Mouse (Mus musculus): ENCODE measurements around the gene Iqgap2. TPM values are rescaled to one million over a fixed set of nuclear protein-coding genes. Genes with fewer than 3 reads are reported as not detected.

Gene Iqgap2
- total and polyA plus RNA-seq, 2 experiments from 2014 or later = 2.1 to 6.0 TPM

DNA sequence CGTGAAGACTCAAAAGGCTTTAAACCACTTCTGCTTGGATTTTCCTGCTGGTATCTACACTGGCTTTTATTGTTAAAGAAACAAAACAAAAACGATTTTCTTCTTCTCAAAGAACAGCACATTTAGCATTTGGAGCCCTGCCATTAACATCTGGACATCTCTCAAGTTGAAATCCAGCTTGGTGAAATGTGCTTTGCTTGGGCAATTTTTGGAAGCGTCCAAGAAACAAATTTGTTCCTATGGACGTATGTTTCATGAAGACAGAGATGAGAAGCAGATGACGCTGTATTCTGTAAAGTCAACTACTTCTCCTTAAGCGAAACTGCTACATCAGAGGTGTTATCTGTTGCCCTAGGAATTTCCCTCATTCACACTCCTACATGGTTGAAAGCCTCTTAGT is 93.0 kb downstream of the Iqgap2 start:
- no peak overlapping the region for H3K27ac ChIP-seq (ENCODE audit: low read depth, low read length)
- H3K4me2 ChIP-seq (ENCODE audit: low read depth) = no peak overlapping the region
- no peaks in the 10 kb centered on the region for H3K27me3 ChIP-seq (ENCODE audit: insufficient read depth, low read length)
- DNase-seq (no peak), ATAC-seq (no peak)
- no peaks in the 10 kb centered on the region for H3K4me1 ChIP-seq (ENCODE audit: insufficient read depth)
- H3K36me3 ChIP-seq (ENCODE audit: insufficient read depth) = no peaks in the 10 kb centered on the region
- WGBS = 41% methylated on average over 6 of the region's 6 CpGs
- H3K9me3 ChIP-seq (ENCODE audit: low read length) = no peaks in the 10 kb centered on the region
- no peak for TF ChIP-seq CTCF (IDR thresholded peaks at IDR 0.05; ENCODE audit: low read depth)
- no peak overlapping the region for H3K4me3 ChIP-seq (ENCODE audit: low read depth, low read length)
- no peak overlapping the region for H3K9ac ChIP-seq

DNA sequence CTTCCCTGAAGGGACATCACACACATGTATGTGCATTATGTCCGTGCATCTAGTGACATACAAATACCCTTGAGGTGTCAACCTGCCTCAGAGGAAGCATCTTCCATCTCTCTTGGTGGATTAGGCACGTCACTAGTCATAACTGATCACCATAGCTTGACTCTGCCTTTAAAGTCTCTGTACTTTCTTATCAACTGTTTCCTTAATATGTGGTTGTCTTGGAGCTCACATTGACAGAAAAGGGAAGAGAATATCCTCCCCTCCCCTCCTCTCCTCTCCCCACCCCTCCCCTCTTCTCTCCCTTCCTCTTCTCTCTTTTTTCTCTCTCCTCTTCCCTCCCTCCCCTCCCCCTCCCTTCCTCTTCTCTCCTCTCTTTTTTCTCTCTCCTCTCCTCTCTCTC is 94.2 kb downstream of the Iqgap2 start:
- no peak overlapping the region for H3K27ac ChIP-seq (ENCODE audit: low read depth, low read length)
- no peak for DNase-seq
- ATAC-seq = no peak
- H3K27me3 ChIP-seq (ENCODE audit: insufficient read depth, low read length) = no peaks in the 10 kb centered on the region
- no peaks in the 10 kb centered on the region for H3K4me1 ChIP-seq (ENCODE audit: insufficient read depth)
- TF ChIP-seq CTCF (IDR thresholded peaks at IDR 0.05; ENCODE audit: low read depth) = no peak
- H3K9me3 ChIP-seq (ENCODE audit: low read length) = no peaks in the 10 kb centered on the region
- WGBS = 94% methylated on average over 2 of the region's 2 CpGs
- no peaks in the 10 kb centered on the region for H3K36me3 ChIP-seq (ENCODE audit: insufficient read depth)
- H3K4me2 ChIP-seq (ENCODE audit: low read depth) = no peak overlapping the region
- no peak overlapping the region for H3K9ac ChIP-seq
- no peak overlapping the region for H3K4me3 ChIP-seq (ENCODE audit: low read depth, low read length)

DNA sequence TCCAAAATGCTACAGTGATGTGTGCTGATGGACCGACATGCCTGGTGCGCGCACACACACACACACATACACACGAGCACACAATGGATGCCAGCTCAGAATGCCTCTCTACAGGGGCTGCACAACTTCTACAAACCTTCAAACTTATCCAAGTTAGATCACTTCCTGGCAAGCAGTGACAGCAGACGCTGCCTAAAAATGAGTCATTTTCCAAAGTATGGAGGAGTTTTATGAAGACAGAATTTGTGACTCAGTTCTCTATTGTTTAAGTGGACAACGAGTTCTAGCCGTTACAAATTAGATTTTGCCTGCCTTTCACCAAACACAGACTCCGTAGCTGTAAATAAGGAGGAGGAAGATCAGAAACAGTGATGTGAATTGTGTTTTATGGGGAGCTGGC is 97.4 kb downstream of the Iqgap2 start:
- no peak for TF ChIP-seq CTCF (IDR thresholded peaks at IDR 0.05; ENCODE audit: low read depth)
- WGBS = 82% methylated on average over 8 of the region's 8 CpGs

DNA sequence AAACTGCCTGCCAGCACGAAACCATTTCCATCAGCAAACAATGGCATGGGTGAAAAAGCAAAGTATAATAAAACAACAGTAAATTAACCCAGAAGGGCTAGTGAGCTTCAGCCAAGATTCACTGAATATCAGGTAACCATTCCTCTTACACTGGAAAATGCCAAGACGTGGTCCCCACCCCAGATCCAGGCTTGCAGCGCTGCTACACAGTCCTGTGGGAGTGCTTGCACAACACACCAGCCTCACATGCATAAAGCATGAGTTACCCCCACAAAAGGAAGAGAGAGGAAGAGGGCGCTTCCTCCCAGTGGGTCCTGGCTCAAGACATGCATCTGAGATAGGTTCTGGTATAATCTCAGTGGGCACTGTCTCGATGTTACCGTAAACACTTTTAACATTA is 100.8 kb downstream of the Iqgap2 start:
- Histone ChIP-seq H3K4me1 (ENCODE audit: insufficient read depth) (0 out of 2 replicates have a peak, but pooled peaks cover 2% of the 10 kb centered on the region), H3K27ac (ENCODE audit: low read depth, low read length) (no peak overlapping the region), H3K4me3 (ENCODE audit: low read depth, low read length) (no peak overlapping the region), H3K4me2 (ENCODE audit: low read depth) (no peak overlapping the region), H3K9ac (no peak overlapping the region), H3K27me3 (ENCODE audit: insufficient read depth, low read length) (no peaks in the 10 kb centered on the region), H3K36me3 (ENCODE audit: insufficient read depth) (no peaks in the 10 kb centered on the region), H3K9me3 (ENCODE audit: low read length) (no peaks in the 10 kb centered on the region)
- no peak for TF ChIP-seq CTCF (IDR thresholded peaks at IDR 0.05; ENCODE audit: low read depth)
- DNase-seq = no peak
- ATAC-seq = no peak
- 71% methylated on average over 6 of the region's 6 CpGs for WGBS

More for the DNA sequence above, 97.4 kb downstream of the Iqgap2 start:
- Histone ChIP-seq H3K4me3 (ENCODE audit: low read depth, low read length) (no peak overlapping the region), H3K9ac (no peak overlapping the region), H3K4me2 (ENCODE audit: low read depth) (no peak overlapping the region), H3K27ac (ENCODE audit: low read depth, low read length) (no peak overlapping the region), H3K4me1 (ENCODE audit: insufficient read depth) (no peaks in the 10 kb centered on the region), H3K27me3 (ENCODE audit: insufficient read depth, low read length) (no peaks in the 10 kb centered on the region), H3K9me3 (ENCODE audit: low read length) (no peaks in the 10 kb centered on the region), H3K36me3 (ENCODE audit: insufficient read depth) (no peaks in the 10 kb centered on the region)
- DNase-seq (no peak), ATAC-seq (no peak)

DNA sequence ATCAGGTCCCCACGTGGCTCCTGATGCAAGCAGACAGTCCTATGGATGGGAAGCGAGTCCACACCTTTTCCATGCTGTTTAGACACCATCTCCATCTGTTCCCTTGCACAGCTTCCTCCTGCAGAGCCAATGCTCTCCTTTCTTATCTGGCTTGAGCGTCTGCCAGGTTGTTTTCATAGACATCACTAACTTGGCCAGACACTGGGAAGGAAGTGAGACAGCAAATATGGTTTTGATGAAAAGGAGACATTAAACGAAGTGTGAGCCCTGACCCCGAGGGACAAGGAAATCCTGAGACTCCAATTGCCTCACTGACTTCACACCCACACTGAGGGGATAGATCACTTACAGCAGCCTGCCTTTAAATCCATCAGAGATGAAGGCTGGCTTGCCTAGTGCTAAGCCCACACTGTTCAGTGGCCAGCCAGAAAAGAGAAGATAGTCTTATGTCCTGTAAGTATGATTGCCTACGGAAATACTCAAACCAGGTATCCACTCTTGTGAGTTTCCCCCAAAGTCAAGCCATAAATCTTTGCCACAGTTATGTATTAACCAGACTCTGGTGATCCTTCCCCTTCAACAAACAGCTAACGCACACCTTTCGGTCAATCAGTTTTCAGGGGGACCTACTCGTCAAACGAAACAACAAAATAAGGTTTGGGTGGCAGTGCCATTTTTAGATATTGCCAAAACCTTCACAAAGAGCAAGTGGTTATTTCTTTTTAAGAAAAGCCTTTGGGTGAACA is 102.9 kb downstream of the Iqgap2 start:
- TF ChIP-seq CTCF (IDR thresholded peaks at IDR 0.05; ENCODE audit: low read depth) = no peak
- H3K4me2 ChIP-seq (ENCODE audit: low read depth) = no peak overlapping the region
- WGBS = 73% methylated on average over 10 of the region's 10 CpGs
- no peaks in the 10 kb centered on the region for H3K9me3 ChIP-seq (ENCODE audit: low read length)
- H3K4me1 ChIP-seq (ENCODE audit: insufficient read depth) = 0 out of 2 replicates have a peak, but pooled peaks cover 2% of the 10 kb centered on the region
- H3K4me3 ChIP-seq (ENCODE audit: low read depth, low read length) = no peak overlapping the region
- H3K27ac ChIP-seq (ENCODE audit: low read depth, low read length) = no peak overlapping the region
- H3K36me3 ChIP-seq (ENCODE audit: insufficient read depth) = no peaks in the 10 kb centered on the region
- DNase-seq (no peak), ATAC-seq (no peak; the same call in 1 of the 2 replicates)
- H3K9ac ChIP-seq = no peak overlapping the region
- H3K27me3 ChIP-seq (ENCODE audit: insufficient read depth, low read length) = no peaks in the 10 kb centered on the region

DNA sequence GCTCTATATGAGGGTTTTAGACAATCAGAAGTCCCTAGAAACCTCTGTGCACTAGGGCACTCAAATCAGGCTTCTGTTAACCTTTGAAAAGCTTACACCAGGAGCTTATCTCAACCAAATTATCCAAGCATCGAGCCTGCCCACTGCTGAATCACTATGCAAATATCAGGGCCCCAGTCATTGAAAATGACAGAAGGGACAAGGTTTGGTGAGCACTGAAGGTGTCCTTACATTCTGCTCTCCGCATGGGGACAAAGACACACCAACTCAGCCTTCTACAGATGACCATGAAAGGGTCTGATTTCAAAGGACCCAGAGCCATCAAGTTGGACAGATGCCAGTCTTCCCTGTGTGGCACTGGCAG is 108.8 kb downstream of the Iqgap2 start:
- no peak for TF ChIP-seq CTCF (IDR thresholded peaks at IDR 0.05; ENCODE audit: low read depth)
- WGBS = 32% methylated on average over 2 of the region's 2 CpGs
- H3K4me1 ChIP-seq (ENCODE audit: insufficient read depth) = no peaks in the 10 kb centered on the region
- ATAC-seq (no peak), DNase-seq (no peak)
- no peak overlapping the region for H3K27ac ChIP-seq (ENCODE audit: low read depth, low read length)
- H3K4me3 ChIP-seq (ENCODE audit: low read depth, low read length) = no peak overlapping the region
- no peak overlapping the region for H3K9ac ChIP-seq
- H3K36me3 ChIP-seq (ENCODE audit: insufficient read depth) = no peaks in the 10 kb centered on the region
- no peak overlapping the region for H3K4me2 ChIP-seq (ENCODE audit: low read depth)
- H3K27me3 ChIP-seq (ENCODE audit: insufficient read depth, low read length) = no peaks in the 10 kb centered on the region
- no peaks in the 10 kb centered on the region for H3K9me3 ChIP-seq (ENCODE audit: low read length)

DNA sequence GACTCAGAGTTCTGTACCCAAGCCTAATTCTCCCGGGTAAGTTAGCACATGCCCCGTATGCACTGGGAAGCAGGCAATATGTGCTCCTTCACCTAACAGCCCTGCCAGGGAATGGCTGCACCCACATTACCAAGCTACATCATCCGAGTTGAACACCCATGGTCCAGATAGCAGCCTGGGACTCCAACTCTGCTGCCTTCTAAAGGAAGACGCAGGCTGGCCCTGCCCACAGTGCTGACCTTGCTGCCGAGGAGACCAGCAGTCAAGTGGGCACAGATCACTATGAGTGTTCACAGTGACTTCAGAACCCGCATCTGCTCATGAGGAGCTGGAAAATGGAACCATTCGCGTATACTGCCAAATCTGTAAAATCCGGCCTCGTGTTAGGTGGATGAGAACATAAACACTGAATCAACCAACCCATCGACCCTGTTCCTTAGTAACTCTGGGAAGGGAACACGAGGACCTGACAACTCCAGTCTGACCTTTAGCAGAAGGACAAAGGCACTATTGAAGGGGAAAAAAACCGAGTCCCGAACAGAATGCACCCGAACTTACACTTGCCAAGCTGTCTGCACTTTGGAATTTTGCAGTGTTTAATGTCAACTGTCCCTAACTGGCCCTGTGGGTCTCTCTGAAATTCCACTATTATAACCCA is 109.3 kb downstream of the Iqgap2 start:
- Histone ChIP-seq H3K4me3 (ENCODE audit: low read depth, low read length) (no peak overlapping the region), H3K27ac (ENCODE audit: low read depth, low read length) (no peak overlapping the region), H3K9ac (no peak overlapping the region), H3K27me3 (ENCODE audit: insufficient read depth, low read length) (no peaks in the 10 kb centered on the region), H3K9me3 (ENCODE audit: low read length) (no peaks in the 10 kb centered on the region), H3K4me1 (ENCODE audit: insufficient read depth) (no peaks in the 10 kb centered on the region), H3K36me3 (ENCODE audit: insufficient read depth) (no peaks in the 10 kb centered on the region), H3K4me2 (ENCODE audit: low read depth) (no peak overlapping the region)
- DNase-seq = no peak
- ATAC-seq = no peak
- WGBS = 61% methylated on average over 15 of the region's 15 CpGs
- no peak for TF ChIP-seq CTCF (IDR thresholded peaks at IDR 0.05; ENCODE audit: low read depth)

Measured in forebrain, postnatal 0 days (tissue).